Mouse (Mus musculus): ENCODE measurements at regions not wholly inside any gene's neighbourhood (a gene's known extent, or its start where the extent isn't known, plus 50 kb on each side); places are given as distances from the start of the nearest gene placed in this dataset.

DNA sequence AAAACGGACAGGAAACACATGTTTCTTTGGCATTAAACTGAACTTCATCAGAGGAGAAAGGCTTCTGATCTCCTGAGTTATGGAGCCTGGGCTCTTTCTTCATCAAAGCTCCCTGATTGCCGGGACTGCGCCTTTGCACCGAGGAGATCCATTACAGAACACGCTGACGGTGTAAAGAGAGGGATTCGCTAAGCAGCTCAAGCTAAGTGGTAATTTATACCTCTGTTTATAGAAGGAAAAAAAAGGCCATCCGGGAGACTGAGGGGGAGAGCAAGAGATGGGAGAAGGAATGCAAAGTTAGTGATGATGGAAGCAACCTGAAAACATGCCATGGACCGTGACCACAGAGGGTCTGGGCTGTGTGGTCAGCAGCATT is 77.2 kb upstream of the Tmem72 start:
- no peak for TF ChIP-seq POLR2A (IDR thresholded peaks at IDR 0.05; ENCODE audit: insufficient read depth, low read depth, low read length)
- no peak for TF ChIP-seq CTCF (IDR thresholded peaks at IDR 0.05; ENCODE audit: insufficient read depth, low read depth, low read length)

Measured in olfactory bulb, adult 2 months (tissue).